Mouse (Mus musculus) C2C12 (cell line): ENCODE data around the gene Snrpa1.

ENCODE experiments used
- CTCF ChIP-seq: IDR thresholded peaks from one replicate; pipeline ENCODE4 v1.5.1; 2011; ENCODE audit not compliant: control insufficient read depth, insufficient read depth, insufficient read length
- FOSL1 ChIP-seq: IDR thresholded peaks from one replicate; pipeline ENCODE4 v1.8.0; 2011; ENCODE audit warnings: mild to moderate bottlenecking, low read length; ENCODE audit not compliant: poor library complexity, insufficient read depth, severe bottlenecking

DNA sequence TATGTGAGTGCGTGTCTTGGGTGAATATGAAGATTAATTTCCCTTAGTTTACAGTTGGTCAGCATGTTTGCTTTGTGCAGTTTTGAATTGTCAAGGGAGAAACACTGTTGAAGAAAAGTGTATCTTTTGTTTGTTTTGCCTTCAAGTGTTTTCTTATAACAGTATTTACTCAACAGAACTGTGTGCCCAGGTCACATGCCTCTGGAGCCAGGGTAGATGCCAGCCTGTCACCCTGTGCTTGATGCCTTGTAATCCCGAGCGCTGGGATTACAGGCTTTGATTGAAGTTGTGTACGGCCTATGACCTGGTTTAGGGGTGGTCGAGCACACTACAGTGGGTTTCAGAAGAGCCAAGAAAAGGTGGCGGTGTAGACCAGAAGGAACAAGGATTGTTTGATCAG is 25.0 kb downstream of the Snrpa1 start:
- TF ChIP-seq CTCF (no peak), FOSL1 (no peak)
